Mouse (Mus musculus) kidney, adult 2 months (tissue): ENCODE data around the gene Rif1.

Source experiments
- CTCF ChIP-seq: fragments of 200-500 bp; conservative IDR thresholded peaks from 2 replicates; pipeline ENCODE4 v1.5.1; 2011; ENCODE audit warnings: low read depth, mild to moderate bottlenecking, control low read depth, low read length, moderate library complexity, mixed read lengths; ENCODE audit not compliant: insufficient read depth, insufficient read length
- POLR2A ChIP-seq: fragments of 200-500 bp; IDR thresholded peaks from one replicate; pipeline ENCODE4 v1.6.1; 2011; ENCODE audit warnings: low read depth, low read length, control low read depth

GRCm38 (mm10) chr2:52073141-52073904 is 691 bp downstream of the Rif1 start:
- TF ChIP-seq CTCF, result no peak
- no peak for TF ChIP-seq POLR2A
